Mouse (Mus musculus) 3134 (cell line): ENCODE measurements at regions not wholly inside any gene's neighbourhood (a gene's known extent, or its start where the extent isn't known, plus 50 kb on each side); places are given as distances from the start of the nearest gene placed in this dataset.

Source experiments
- DNase-seq: peaks from one replicate; pipeline ENCODE4 v3.0.0-alpha.2; 2011; ENCODE audit warnings: low spot score; ENCODE audit not compliant: insufficient read length; ENCODE audit errors: extremely low read depth

DNA sequence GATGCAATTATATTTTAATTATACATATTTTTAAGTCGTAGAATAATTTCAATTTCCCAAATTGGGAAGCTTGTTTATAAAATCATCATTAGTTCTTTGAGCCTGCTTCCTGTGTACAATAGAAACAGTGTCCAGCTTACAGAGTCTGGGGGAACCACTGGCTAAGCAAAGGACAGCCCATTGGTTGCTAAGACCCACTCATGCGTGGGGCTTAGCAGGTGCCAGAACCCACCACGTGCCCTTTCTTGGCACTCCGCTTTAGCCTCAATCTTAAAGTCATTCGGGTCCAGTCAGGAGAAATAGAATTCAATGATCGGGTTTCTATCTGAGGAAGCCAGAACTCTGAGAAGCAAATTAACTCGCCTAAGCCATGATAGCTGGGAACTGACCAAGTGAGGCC is 100.5 kb upstream of the Smim23 start:
- no peak for DNase-seq

DNA sequence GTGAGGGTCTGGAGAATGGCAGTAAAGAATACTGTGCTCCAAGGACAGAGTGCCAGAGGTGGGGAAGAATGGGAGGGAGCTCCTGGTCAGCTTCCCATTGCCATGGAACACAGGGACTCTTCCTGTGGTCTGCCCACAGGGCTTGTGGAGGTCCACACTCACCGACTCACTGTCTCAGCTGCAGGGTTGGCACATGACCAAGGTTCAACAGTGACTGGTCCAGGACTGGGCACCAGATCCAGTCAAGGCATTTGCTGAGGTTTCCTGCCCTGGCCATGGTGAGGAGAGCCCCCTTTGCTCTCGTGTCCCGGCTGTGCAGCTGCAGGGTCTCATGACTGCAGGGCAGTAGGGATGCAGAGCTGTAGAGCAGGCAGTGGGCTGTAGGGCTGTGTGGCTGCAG is 88.7 kb upstream of the Smim23 start:
- no peak for DNase-seq

DNA sequence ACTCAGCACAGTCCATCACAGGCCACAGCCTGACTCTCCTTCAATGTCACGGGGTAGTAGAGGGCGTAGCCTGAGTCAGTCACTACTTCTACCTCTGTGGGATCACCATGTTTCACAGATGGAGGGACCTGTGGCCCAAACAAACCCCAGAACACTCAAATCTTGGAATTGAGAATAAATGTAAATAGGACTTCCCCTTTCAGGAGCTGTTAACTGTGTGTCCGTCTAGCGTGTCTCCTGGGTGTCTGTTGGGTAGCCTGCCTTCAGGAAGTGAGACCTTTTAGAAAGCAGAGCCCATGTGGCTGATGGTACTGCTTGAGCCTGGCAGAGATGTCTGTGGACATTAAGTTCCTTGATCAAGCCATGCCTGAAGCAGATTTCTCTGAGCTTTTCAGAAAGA is 87.4 kb upstream of the Smim23 start:
- no peak for DNase-seq

DNA sequence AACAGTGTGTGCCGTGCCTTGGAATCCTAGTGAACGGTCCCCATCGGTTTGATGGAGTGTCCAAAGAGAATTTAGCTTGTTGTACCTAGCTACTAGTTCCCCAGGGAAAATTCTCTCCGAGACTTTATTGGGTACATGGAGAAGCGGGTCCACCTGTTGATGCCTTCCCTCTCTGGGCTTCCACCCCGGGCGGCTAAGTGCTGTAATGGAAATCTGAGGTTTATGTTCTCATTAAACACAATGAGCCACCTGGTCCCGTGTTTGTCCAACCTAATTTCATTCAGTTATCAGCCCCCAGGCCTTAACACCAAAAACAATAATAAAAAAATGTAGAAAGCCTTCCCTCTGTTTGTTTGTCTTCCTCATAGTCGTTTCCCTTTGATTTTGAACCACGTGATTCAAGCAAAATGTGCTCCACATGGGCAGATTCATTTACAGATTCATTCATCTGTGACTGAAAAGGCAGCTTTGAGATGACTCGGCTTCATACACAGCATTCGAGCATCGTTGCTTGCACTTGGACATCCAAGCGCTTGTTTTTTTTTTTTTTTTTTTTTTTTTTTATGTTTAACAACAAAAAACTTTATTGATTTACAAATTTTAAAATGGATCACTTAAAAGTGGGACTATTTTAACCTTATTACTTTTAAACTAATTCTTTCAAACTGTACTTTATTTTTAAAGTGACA is 84.5 kb upstream of the Smim23 start:
- DNase-seq, result no peak

DNA sequence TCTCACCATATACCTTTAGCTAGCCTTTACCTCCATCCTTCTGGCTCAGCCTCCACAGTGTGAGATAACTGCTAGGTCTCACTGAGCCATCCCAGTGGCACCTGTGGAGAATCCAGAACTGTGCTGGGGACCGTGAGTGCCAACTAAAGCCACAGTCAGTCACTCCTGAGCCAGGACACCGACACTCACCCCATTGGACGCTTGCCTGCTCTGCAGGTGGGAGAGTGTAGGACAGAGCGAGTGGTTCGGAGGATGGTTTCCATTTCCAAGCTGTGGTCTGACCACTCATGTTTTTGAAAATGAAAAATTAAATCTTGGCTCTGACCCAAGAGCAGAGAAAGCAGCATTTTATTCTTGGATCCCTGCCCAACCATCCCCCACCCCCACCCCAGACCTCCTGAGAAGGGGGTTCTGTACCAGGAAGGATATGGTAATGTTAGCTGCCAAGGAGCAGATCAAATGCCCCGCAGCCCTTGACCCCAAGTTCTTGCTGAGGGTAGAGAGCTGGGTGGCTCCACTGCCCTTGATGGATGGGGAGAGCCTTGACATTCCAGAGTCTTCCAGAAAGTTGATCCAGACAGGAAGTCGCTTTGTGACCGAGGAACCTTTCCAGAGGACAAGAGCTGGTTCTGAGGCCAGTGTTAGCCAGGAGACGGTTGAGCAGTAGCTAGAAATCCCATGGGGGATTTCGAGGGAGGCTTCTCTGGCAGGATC is 83.3 kb upstream of the Smim23 start:
- no peak for DNase-seq

DNA sequence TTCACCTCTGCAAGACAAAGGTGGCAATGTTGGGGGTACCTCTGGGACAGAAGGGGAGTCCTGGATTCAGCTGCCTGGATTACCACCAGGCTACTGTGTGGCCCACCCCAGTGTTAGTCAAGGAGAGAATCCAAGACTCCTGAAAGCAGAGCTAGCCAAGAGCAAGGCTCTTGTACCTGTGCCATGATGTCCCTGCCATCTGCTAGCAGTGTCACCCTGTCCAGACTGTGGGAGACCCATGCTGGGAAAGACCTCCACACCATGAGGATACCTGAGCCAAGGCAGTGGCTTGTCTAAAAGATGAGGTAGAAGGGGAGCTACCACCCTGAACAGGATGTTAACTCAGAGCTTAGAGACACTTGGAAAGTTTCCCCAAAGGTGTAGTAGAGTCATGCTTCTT is 79.6 kb upstream of the Smim23 start:
- DNase-seq, result no peak

DNA sequence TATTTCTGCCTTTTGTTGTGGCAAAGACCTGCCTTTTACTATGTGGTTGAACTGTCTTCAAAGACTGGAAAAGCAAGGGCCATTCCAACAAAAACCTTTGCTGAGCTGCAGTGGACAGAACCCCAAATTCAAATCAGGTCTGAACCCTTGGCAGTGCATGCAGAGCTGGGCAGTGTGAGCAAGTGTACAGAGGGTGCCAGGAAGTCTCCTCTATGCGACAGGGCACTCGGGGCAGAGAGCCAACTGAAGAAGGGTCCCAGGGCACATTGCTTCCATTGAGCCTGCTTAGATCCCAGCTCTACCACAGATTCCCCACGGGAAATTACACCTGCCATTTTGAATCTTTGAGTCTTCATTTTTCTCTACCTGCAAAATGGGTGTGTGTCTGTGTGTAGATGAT is 79.0 kb upstream of the Smim23 start:
- DNase-seq, result no peak

DNA sequence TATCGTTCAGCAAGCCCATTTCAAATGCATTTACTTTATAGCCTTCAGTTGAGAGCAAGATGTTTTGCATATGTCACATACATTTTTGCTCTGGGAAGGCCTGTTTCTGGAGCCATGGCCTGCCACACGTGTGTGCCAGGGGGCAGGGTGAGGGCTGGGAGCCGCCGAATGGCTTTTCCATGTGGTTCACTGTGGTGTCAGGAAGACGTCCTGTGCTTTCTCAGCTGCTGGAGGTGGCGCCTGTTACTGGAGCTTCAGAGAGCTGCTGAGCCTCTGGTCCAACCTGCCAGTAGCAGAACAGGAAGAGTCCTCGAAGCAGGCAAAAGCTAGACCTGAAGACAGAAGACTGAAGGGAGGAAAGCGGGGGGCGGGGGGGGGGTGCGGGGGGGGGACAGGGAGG is 78.5 kb upstream of the Smim23 start:
- DNase-seq, result no peak

DNA sequence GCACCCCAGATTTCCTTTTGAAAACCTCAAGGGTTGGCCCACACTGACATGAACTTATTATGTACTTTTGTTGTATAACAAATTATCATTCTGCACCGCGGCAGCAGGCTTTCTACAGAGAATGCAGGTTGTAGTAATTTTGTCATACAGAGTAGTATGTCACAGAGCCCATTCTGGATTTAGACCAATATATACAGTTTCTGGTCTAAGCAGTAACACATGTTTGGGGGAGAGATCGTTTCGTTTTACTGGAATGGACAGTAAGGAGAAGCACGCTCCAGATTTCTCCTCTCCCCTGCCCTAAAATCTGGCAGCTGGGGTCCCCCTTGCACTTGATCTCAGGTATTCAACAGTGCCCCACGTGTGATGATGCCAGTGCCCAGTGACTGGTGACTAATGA is 76.0 kb upstream of the Smim23 start:
- DNase-seq, result no peak

DNA sequence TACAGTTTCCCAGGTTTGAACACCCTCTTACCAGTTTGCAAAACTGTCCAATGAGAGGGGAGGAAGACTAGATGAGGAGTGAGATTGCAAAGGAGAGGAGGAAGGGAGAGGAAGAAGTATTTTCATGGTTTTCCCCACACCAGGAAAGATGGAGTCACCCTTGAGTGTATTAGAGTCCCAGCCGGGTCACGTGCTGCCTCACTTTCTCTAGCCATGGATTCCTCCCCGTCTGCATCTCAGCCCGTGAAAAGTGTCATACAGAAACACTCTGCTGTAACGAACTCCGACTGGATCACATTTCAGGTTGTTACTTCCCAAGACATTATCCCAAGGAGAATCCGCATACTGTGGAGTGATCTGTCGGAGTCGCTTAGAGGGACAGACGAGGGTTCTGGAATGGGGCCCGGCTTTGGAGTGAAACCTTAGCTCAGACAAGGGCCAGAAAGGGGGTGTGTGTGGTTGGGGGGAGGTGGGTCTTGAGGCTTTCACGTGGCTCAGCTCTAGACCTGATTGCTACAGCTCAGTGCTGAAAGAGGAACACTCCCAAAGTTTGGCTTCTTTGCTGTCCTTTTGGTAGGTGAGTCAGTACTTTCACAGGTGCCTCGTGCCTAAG is 75.3 kb upstream of the Smim23 start:
- no peak for DNase-seq

DNA sequence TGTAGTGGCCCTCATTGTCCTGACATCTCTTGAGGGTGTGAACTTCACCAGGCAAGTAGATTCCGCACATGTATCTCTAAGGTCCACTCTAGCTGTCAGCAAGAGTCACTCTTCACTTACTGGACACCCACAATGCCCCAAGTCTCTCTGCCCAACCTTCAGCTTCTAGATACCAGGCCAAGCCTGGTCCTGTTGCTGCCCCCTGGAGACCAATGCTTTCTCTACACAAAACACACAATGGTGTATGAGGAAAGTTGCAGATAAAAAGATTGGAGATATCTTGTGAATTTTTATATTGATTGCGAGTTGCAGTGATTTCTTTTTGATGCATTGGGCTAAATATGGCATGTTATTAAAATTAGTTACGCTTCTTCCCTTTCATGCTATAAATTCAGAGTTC is 71.0 kb upstream of the Smim23 start:
- no peak for DNase-seq

DNA sequence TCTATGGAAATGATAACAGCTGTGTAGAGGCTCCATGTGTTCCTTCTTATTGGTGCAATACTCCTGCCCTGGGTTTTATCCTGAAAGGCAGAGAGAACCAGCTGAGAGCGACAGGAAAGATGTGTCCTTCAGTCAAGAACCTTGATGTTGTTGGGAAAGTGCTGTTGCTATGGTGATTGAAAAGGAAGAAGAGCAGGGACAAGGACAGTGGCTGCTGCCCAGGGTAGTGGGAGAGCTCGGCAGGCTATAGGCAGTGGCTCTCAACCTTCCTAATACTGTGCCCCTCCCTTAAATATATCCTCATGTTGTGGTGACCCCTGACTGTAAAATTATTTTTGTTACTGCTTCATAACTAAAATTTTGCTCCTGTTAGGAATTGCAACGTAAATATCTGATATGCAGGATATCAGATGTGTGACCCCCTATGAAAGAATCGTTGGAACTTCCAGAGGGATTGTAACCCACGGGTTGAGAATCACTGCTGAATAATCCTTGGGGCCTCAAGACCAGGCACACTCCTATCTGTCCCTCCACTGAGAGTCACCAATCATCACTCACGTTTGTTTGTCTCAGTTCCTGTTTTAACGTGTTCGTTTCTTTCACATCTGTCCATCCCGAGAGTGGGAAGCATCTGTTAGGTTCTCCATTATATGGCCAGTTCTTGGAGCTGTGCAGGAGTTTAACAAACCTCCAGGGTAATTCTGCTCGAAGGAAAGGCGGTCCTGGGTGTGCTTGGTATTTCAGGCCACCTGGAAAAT is 68.9 kb upstream of the Smim23 start:
- no peak for DNase-seq

DNA sequence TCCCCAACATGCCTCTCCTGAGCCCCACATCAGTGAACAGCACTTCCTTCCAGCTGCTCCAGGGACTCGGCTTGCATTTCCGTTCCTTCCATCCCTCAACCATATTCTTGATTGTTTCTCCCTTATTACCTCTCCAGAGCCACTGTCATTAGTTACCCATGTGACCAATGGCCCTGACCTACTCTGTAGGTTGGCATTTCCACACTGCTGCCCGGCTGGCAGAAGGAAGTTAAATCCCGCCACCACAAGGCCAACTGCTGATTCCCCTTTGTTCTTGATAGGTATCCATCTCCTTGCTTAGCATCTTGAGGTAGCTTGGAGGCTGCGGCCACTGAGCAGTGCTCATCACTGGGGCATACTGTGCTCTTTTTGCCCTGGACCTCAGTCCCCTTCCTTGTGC is 68.1 kb upstream of the Smim23 start:
- DNase-seq, result no peak

DNA sequence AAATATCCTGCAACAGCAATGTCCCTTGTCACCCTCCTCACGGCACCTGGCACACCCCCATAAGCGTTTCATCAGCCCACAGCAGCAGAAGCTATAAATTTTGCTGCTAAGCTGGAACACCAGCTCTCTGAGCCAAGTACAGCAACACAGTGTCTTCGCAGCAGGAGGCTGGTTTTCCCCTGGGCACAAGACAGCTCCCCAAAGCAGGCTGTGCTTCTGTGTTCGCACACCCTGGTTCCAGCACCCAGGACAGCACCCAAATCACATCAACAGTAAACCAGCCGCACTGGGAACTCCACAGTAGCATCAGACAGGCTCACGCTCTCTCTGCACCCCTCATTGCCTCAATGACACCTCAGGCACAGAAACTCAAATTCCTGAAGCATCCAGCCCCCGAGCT is 64.8 kb upstream of the Smim23 start:
- no peak for DNase-seq

DNA sequence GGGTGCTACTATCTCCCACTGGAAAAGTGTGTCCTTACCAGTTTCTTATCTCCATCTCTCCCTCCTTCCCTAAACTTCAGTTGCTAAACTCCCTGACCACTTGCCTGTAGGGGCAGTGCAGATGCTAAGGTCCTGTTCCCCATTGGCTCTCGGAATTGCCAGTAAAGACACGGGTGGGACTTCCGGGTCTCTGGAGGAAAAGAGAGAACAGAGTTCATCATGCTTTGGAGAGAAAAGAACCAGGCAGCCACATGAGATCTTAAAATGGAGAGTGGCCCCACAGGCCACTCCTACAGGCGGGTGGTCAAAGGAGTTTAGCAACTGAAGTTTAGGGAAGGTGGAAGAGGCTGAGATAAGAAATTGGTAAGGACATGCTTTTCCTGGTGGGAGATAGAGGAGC is 60.3 kb upstream of the Smim23 start:
- no peak for DNase-seq

DNA sequence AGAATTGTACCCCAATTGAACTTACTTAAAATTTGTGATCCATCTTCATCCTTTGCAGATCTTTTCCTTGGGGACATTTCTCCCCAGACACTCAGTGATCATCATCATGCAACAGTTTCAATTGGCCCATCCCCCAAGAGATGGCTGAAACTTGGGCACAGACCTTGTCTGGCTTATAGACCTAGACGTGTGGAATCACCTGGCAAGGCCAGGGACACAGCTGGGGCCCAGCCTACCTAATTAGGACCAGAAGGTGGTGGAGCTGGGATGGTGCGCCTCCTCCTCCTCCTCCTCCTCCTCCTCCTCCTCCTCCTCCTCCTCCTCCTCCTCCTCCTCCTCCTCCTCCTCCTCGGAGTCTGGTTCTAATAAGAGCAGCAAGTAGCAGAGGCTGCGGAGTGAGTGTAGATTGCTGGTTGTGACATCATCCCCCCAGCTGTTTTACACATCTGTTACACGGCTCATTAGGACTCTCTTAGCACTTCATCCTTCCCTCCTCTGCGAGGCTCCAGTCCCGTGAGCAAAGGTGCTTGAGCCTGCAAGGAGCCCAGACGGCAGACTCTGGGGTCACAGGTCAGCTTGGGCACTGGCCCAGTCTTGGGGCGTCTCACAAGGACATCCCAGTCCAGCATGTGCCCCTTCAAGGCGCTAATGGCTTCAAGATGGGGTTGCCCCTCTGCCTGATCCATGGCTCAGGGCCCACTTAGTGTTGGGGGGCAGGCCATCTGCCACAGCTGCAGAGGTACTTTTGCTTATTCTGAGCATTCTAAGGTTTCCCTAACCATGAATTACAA is 58.9 kb upstream of the Smim23 start:
- no peak for DNase-seq

DNA sequence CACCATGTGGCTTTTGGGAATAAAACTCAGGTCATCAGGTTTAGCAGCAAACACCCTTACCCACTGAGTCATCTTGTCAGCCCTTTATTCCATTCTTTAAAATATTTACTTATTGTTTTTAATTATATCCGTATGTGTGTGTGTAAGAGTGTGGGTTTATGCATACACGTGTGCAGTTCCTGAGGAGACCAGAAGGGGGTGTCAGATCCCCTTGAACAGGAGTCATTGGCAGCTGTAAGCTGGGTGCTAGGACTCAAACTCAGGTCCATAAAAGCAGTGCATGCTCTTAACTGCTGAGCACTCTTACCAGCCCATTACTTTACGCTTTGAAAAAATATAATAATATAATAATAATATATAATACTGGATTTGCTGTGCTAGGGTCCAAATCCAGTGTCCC is 54.6 kb upstream of the Smim23 start:
- no peak for DNase-seq
